Comparison of ENCODE assay signal across 8 mouse cellular contexts in the genomic region with DNA sequence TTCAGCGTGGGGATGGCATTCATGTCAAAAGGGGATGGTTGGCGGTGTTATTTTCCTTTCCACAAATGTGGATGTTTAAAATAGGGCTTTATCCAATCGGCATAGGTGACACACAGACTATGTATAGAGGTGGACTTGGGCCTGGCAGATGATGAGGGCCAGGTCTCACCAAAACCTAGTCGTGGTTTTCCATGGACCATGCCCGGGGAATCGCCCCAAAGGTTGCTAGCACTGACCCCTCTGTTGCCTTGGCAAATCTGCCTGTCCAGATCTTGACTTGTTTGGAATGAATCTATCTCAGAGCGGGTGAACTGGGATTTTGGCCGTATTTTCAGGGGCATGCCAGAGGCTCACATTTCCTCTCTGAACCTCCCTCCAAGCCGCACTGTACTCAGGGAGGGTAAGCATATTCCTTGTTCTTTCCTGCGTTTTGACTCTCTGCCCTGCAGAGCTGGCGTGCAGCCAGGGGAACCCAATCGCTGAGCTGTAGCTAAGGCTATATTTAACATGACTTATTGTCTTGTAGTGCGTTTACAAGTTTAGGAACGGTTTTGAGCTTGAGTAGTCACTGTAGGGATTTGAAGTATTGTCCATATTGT. TPM values are rescaled to one million over a fixed set of nuclear protein-coding genes. Genes with fewer than 3 reads are reported as not detected.
DNase-seq lines count a peak whose midpoint lies in the region; ATAC-seq and TF ChIP-seq lines count a peak whose summit lies in the region.

No protein-coding gene starts in this region.

- ATAC-seq in heart, embryonic 14.5 days (ENCODE audit: insufficient number of reproducible peaks, insufficient read depth, low FRiP score, low read depth) = peak; percentile 42; the same call in 1 of the 2 replicates
- ATAC-seq in lung, postnatal 0 days = peak; percentile 47

- TF ChIP-seq EP300 in lung, postnatal 0 days (IDR thresholded peaks at IDR 0.05) = no peak

- intact Hi-C loops in heart, postnatal 25 days (cut with DNase I) = loop anchor here (5.0 kb wide), 1 partner anchor 53 kb away; no protein-coding TSS in a partner anchor

- DNase-seq in heart, adult 18-20 months = peak; percentile 77 to 79
- no peak for DNase-seq in heart, postnatal 25 days (ENCODE audit: low spot score)
- DNase-seq in cerebellum, adult 9-10 months = peak; percentile 57
- peak; percentile 46 for DNase-seq in lung, postnatal 0 days (ENCODE audit: low spot score)
- no peak for DNase-seq in thymus, adult 18-20 months
- DNase-seq in thymus, adult 2 months = no peak

- H3K27me3 ChIP-seq in C2C12 (ENCODE audit: control insufficient read depth, insufficient read depth, insufficient read length) = no peaks in the 10 kb centered on the region
- H3K27me3 ChIP-seq in heart, embryonic 14.5 days (ENCODE audit: control insufficient read depth, insufficient read depth, low read length) = no peaks in the 10 kb centered on the region
- H3K27me3 ChIP-seq in lung, postnatal 0 days (replicated peaks; ENCODE audit: insufficient read depth, low read length) = no peaks in the 10 kb centered on the region
- no peaks in the 10 kb centered on the region for H3K27me3 ChIP-seq in thymus, adult 2 months (ENCODE audit: control insufficient read depth, insufficient read depth, low read length)

- TF ChIP-seq CTCF in C2C12 (IDR thresholded peaks at IDR 0.05; ENCODE audit: control insufficient read depth, insufficient read depth, insufficient read length) = no peak
- TF ChIP-seq CTCF in lung, postnatal 0 days (IDR thresholded peaks at IDR 0.05) = no peak
- no peak for TF ChIP-seq CTCF in thymus, adult 2 months (IDR thresholded peaks at IDR 0.05; ENCODE audit: borderline replicate concordance, control insufficient read depth, extremely low read depth, insufficient read depth, low read length, poor library complexity)

- H3K27ac ChIP-seq in heart, embryonic 14.5 days (replicated peaks in 1 of 2; ENCODE audit: control insufficient read depth in 1 of 2, insufficient read depth in 1 of 2, low read depth in 2 of 2, low read length in 2 of 2) = peak overlapping the region; percentile 97
- H3K27ac ChIP-seq in lung, postnatal 0 days (ENCODE audit: low read length) = no peak overlapping the region
- H3K27ac ChIP-seq in thymus, adult 2 months (ENCODE audit: control insufficient read depth, insufficient read depth, low read length) = no peak overlapping the region

- H3K9ac ChIP-seq in heart, embryonic 14.5 days (ENCODE audit: low read length) = peak overlapping the region; percentile 50; the same call in 1 of the 2 replicates
- no peak overlapping the region for H3K9ac ChIP-seq in lung, postnatal 0 days (replicated peaks; ENCODE audit: low read depth)

- H3K4me2 ChIP-seq in heart, embryonic 14.5 days (ENCODE audit: low read length) = peak overlapping the region; percentile 80
- peak overlapping the region; percentile 3; the same call in 1 of the 2 replicates for H3K4me2 ChIP-seq in lung, postnatal 0 days (replicated peaks; ENCODE audit: low read depth, low read length)

- TF ChIP-seq POLR2A in thymus, adult 2 months (IDR thresholded peaks at IDR 0.05; ENCODE audit: control insufficient read depth, extremely low read depth, insufficient read depth, low read length, poor library complexity) = no peak

- H3K36me3 ChIP-seq in C2C12 (ENCODE audit: control insufficient read depth, insufficient read depth) = peaks cover 7% of the 10 kb centered on the region
- no peaks in the 10 kb centered on the region for H3K36me3 ChIP-seq in heart, embryonic 14.5 days (ENCODE audit: control insufficient read depth, insufficient read depth, low read length)
- H3K36me3 ChIP-seq in lung, postnatal 0 days (ENCODE audit: insufficient read depth, low read length) = no peaks in the 10 kb centered on the region
- H3K36me3 ChIP-seq in thymus, adult 2 months (ENCODE audit: control insufficient read depth, insufficient read depth, low read length) = no peaks in the 10 kb centered on the region

- H3K4me1 ChIP-seq in heart, embryonic 14.5 days (ENCODE audit: control insufficient read depth in 2 of 2, insufficient read depth in 2 of 2, low read length in 2 of 2) = peaks cover 32 to 54% of the 10 kb centered on the region in 2 experiments
- no peaks in the 10 kb centered on the region for H3K4me1 ChIP-seq in lung, postnatal 0 days (ENCODE audit: insufficient read depth, low read depth, low read length)
- H3K4me1 ChIP-seq in thymus, adult 2 months (replicated peaks; ENCODE audit: control insufficient read depth, insufficient read depth, low read length) = no peaks in the 10 kb centered on the region

- peaks cover 36% of the 10 kb centered on the region for H3K79me3 ChIP-seq in C2C12 (ENCODE audit: low read depth)

- peak overlapping the region; percentile 3 for H3ac ChIP-seq in C2C12 (ENCODE audit: control insufficient read depth, insufficient read length, low read depth)

- peaks cover 42% of the 10 kb centered on the region for H3K79me2 ChIP-seq in C2C12 (ENCODE audit: control insufficient read depth, insufficient read depth)

- H3K4me3 ChIP-seq in C2C12 (ENCODE audit: insufficient read depth, poor library complexity, severe bottlenecking) = no peak overlapping the region
- no peak overlapping the region for H3K4me3 ChIP-seq in heart, embryonic 14.5 days (ENCODE audit: control insufficient read depth in 1 of 2, insufficient read depth in 1 of 2, low read depth in 1 of 2, low read length in 2 of 2)
- no peak overlapping the region for H3K4me3 ChIP-seq in lung, postnatal 0 days (ENCODE audit: low read depth, low read length)
- H3K4me3 ChIP-seq in thymus, adult 2 months (ENCODE audit: control insufficient read depth, insufficient read depth, low read length) = no peak overlapping the region

- no peaks in the 10 kb centered on the region for H3K9me3 ChIP-seq in heart, embryonic 14.5 days (ENCODE audit: control insufficient read depth, low read length)
- H3K9me3 ChIP-seq in lung, postnatal 0 days (ENCODE audit: low read length) = no peaks in the 10 kb centered on the region

- 31% methylated on average over 14 of the region's 14 CpGs for WGBS in heart, embryonic 14.5 days
- WGBS in lung, postnatal 0 days = 33% methylated on average over 14 of the region's 14 CpGs
- WGBS in thymus, adult 2 months = 74% methylated on average over 14 of the region's 14 CpGs

TF ChIP-seq in C2C12, 6 proteins besides CTCF, POLR2A, EP300 and RAD21:
- TF ChIP-seq CEBPB (IDR thresholded peaks at IDR 0.05; ENCODE audit: low read depth) (no peak), MYOG (IDR thresholded peaks at IDR 0.05; ENCODE audit: control insufficient read depth, extremely low read depth, insufficient read length) (no peak), MAX (IDR thresholded peaks at IDR 0.05) (no peak), MYOD1 (IDR thresholded peaks at IDR 0.05; ENCODE audit: control insufficient read depth, insufficient read length, low read depth) (no peak), USF1 (IDR thresholded peaks at IDR 0.05; ENCODE audit: low read depth) (no peak), FOSL1 (IDR thresholded peaks at IDR 0.05; ENCODE audit: insufficient read depth, low read length, poor library complexity, severe bottlenecking) (no peak)

RNA-seq across cellular contexts. Expression of a gene that starts 1.0 kb away (rescaled TPM):
- 10 to 100 TPM; 37.3 to 51.9 TPM for total RNA-seq in heart, adult 18-20 months (2021)
- total RNA-seq in heart, postnatal 25 days (2021) = 10 to 100 TPM; 62.6 to 64.4 TPM
- polyA plus RNA-seq in C2C12 (2012; fragmentation: generic; extraction: Trizol) = 6.5 TPM
- polyA plus RNA-seq in heart, embryonic 14.5 days (2014; fragmentation: Nextera tagmentation; extraction: Ambion mirVana) = 16.5 and 18.7 TPM in 2 replicates
- polyA plus RNA-seq in lung, postnatal 0 days (2015; fragmentation: Nextera tagmentation; extraction: Ambion mirVana) = 0.14 and 0.20 TPM in 2 replicates
- polyA plus RNA-seq in thymus, adult 2 months (2012; rRNA removed) = 0.28 and 0.74 TPM in 2 replicates

RNA-seq across cellular contexts. Expression of a gene that starts 3.4 kb away (rescaled TPM):
- 1 to 10 TPM; 1.1 to 1.2 TPM for total RNA-seq in heart, adult 18-20 months (2021)
- 1 to 10 TPM; 1.3 to 1.8 TPM for total RNA-seq in heart, postnatal 25 days (2021)
- 0.16 TPM for polyA plus RNA-seq in C2C12 (2012; fragmentation: generic; extraction: Trizol)
- polyA plus RNA-seq in heart, embryonic 14.5 days (2014; fragmentation: Nextera tagmentation; extraction: Ambion mirVana) = 0.57 and 0.89 TPM in 2 replicates
- 0.07 and 0.12 TPM in 2 replicates for polyA plus RNA-seq in lung, postnatal 0 days (2015; fragmentation: Nextera tagmentation; extraction: Ambion mirVana)
- polyA plus RNA-seq in thymus, adult 2 months (2012; rRNA removed) = not detected in 2 replicates

Comparison
In these comparisons a context has a peak if more than half of its experiments do, and no peak if none do; other contexts are left out.
1. DNase-seq: peak in heart, adult 18-20 months (2 of 2), cerebellum, adult 9-10 months (single experiment) and lung, postnatal 0 days (single experiment); none in heart, postnatal 25 days (single experiment), thymus, adult 18-20 months (0 of 2) and thymus, adult 2 months (single experiment).
2. H3K27ac ChIP-seq: peak in heart, embryonic 14.5 days (2 of 2); none in lung, postnatal 0 days (single experiment) and thymus, adult 2 months (single experiment).